Mouse (Mus musculus) liver, adult 2 months (tissue): ENCODE data around the gene Kif1a. TPM values are rescaled to one million over a fixed set of nuclear protein-coding genes. Genes with fewer than 3 reads are reported as not detected.

Experiments
- DNase-seq: peaks from one replicate; pipeline ENCODE4 v3.0.0-alpha.2; 2011; ENCODE audit warnings: low read depth, low spot score; ENCODE audit errors: extremely low read depth
- H3K27ac ChIP-seq: fragments of 200-500 bp; replicated peaks from 2 replicates; pipeline ENCODE4 v1.5.1; 2012; ENCODE audit warnings: low read depth, mild to moderate bottlenecking, control low read depth, inconsistent platforms, low read length; ENCODE audit not compliant: insufficient read depth
- H3K27me3 ChIP-seq: fragments of 200-500 bp; 2 replicates; pipeline ENCODE4 v1.6.1; 2012; ENCODE audit warnings: mild to moderate bottlenecking, moderate library complexity, low read length, inconsistent platforms; ENCODE audit not compliant: control insufficient read depth, insufficient read depth
- H3K36me3 ChIP-seq: fragments of 200-500 bp; 2 replicates; pipeline ENCODE4 v1.6.1; 2012; ENCODE audit warnings: low read length, inconsistent platforms; ENCODE audit not compliant: control insufficient read depth, insufficient read depth
- H3K4me1 ChIP-seq: fragments of 200-500 bp; 2 replicates; pipeline ENCODE4 v1.6.1; 2011; ENCODE audit warnings: low read length; ENCODE audit not compliant: control insufficient read depth, insufficient read depth
- H3K4me3 ChIP-seq: fragments of 200-500 bp; 2 replicates; pipeline ENCODE4 v1.5.1; 2011; ENCODE audit warnings: low read depth, mild to moderate bottlenecking, control low read depth, low read length, moderate library complexity; ENCODE audit not compliant: insufficient read depth
- H3K79me2 ChIP-seq: fragments of 200-500 bp; 2 replicates; pipeline ENCODE4 v1.6.1; 2012; ENCODE audit warnings: inconsistent platforms, mild to moderate bottlenecking, low read length, moderate library complexity; ENCODE audit not compliant: control insufficient read depth, insufficient read depth
- H3K9ac ChIP-seq: fragments of 200-500 bp; 2 replicates; pipeline ENCODE4 v1.6.1; 2012; ENCODE audit warnings: low read depth, mild to moderate bottlenecking, control low read depth, inconsistent platforms, low read length
- CTCF ChIP-seq: fragments of 200-500 bp; IDR thresholded peaks from 2 replicates; pipeline ENCODE4 v1.5.1; 2011; ENCODE audit warnings: low read depth, low read length, control low read depth
- POLR2A ChIP-seq: fragments of 200-500 bp; IDR thresholded peaks from 2 replicates; pipeline ENCODE4 v1.6.1; 2011; ENCODE audit warnings: low read length, control low read depth; ENCODE audit not compliant: insufficient read depth; ENCODE audit errors: extremely low read depth
- WGBS: fragments of 180-500 bp; shearing (Covaris S2); methylation state at CpG from one replicate; pipeline ENCODE4 v1.1.7; 2018; 5-methylcytosine and 5-hydroxymethylcytosine counted together
- polyA plus RNA-seq: library from polyadenylated mRNA; depleted of rRNA; stranded (reverse); fragments of >200 nt; gene quantifications from 2 replicates; pipeline ENCODE4 v1.2.3, GENCODE M21; 2012
- total RNA-seq: library from RNA; depleted of rRNA; stranded (reverse); fragments of >200 nt; gene quantifications from 2 replicates; pipeline ENCODE4 v1.2.3, GENCODE M21; 2014

Kif1a gene
- total and polyA plus RNA-seq, 2 experiments = 0.09 TPM

GRCm38 (mm10) chr1:93046153-93046789, 55.5 kb downstream of the Kif1a start:
- no peaks in the 10 kb centered on the region for H3K4me1 ChIP-seq
- no peak overlapping the region for H3K27ac ChIP-seq
- no peak overlapping the region for H3K4me3 ChIP-seq
- TF ChIP-seq POLR2A = no peak
- no peak for TF ChIP-seq CTCF
- WGBS = 81% methylated on average over 10 of the region's 10 CpGs
- no peaks in the 10 kb centered on the region for H3K79me2 ChIP-seq
- H3K27me3 ChIP-seq = no peaks in the 10 kb centered on the region
- DNase-seq = no peak
- no peaks in the 10 kb centered on the region for H3K36me3 ChIP-seq
- H3K9ac ChIP-seq = no peak overlapping the region

- no peak overlapping the region for H3K9ac ChIP-seq
- no peaks in the 10 kb centered on the region for H3K27me3 ChIP-seq
- no peak for DNase-seq
- 71% methylated on average over 4 of the region's 4 CpGs for WGBS
- H3K36me3 ChIP-seq = no peaks in the 10 kb centered on the region
- H3K27ac ChIP-seq = no peak overlapping the region
- TF ChIP-seq POLR2A = no peak
- no peak for TF ChIP-seq CTCF
- no peaks in the 10 kb centered on the region for H3K79me2 ChIP-seq
- no peak overlapping the region for H3K4me3 ChIP-seq
- no peaks in the 10 kb centered on the region for H3K4me1 ChIP-seq
Observed at GRCm38 (mm10) chr1:93035981-93036380, 65.8 kb downstream of the Kif1a start.

GRCm38 (mm10) chr1:93033989-93034388, 67.8 kb downstream of the Kif1a start:
- H3K4me3 ChIP-seq = no peak overlapping the region
- no peaks in the 10 kb centered on the region for H3K79me2 ChIP-seq
- DNase-seq = no peak
- no peaks in the 10 kb centered on the region for H3K27me3 ChIP-seq
- no peaks in the 10 kb centered on the region for H3K36me3 ChIP-seq
- 64% methylated on average over 8 of the region's 8 CpGs for WGBS
- H3K4me1 ChIP-seq = peaks cover 5% of the 10 kb centered on the region
- TF ChIP-seq CTCF (no peak), POLR2A (no peak)
- no peak overlapping the region for H3K9ac ChIP-seq
- no peak overlapping the region for H3K27ac ChIP-seq

GRCm38 (mm10) chr1:93031199-93031598, 70.6 kb downstream of the Kif1a start:
- peaks cover 5% of the 10 kb centered on the region for H3K4me1 ChIP-seq
- no peak for TF ChIP-seq CTCF
- TF ChIP-seq POLR2A = no peak
- no peak overlapping the region for H3K27ac ChIP-seq
- H3K9ac ChIP-seq = no peak overlapping the region
- H3K79me2 ChIP-seq = no peaks in the 10 kb centered on the region
- 91% methylated on average over 3 of the region's 3 CpGs for WGBS
- H3K36me3 ChIP-seq = no peaks in the 10 kb centered on the region
- no peak for DNase-seq
- no peak overlapping the region for H3K4me3 ChIP-seq
- H3K27me3 ChIP-seq = no peaks in the 10 kb centered on the region

- 12% methylated on average over 2 of the region's 2 CpGs for WGBS
Observed at GRCm38 (mm10) chr1:93030060-93030459, 71.7 kb downstream of the Kif1a start.

GRCm38 (mm10) chr1:93029387-93029786, 72.4 kb downstream of the Kif1a start:
- WGBS = 32% methylated on average over 10 of the region's 10 CpGs
- DNase-seq = peak; percentile 100
- H3K27ac ChIP-seq = no peak overlapping the region
- H3K4me3 ChIP-seq = no peak overlapping the region
- peaks cover 5% of the 10 kb centered on the region for H3K4me1 ChIP-seq
- no peaks in the 10 kb centered on the region for H3K27me3 ChIP-seq
- H3K36me3 ChIP-seq = no peaks in the 10 kb centered on the region
- H3K79me2 ChIP-seq = no peaks in the 10 kb centered on the region
- H3K9ac ChIP-seq = no peak overlapping the region
- TF ChIP-seq POLR2A = no peak
- peak; percentile 80 for TF ChIP-seq CTCF

More at GRCm38 (mm10) chr1:93030060-93030459, 71.7 kb downstream of the Kif1a start:
- Histone ChIP-seq H3K27me3 (no peaks in the 10 kb centered on the region), H3K9ac (no peak overlapping the region), H3K4me3 (no peak overlapping the region), H3K27ac (no peak overlapping the region), H3K4me1 (peaks cover 5% of the 10 kb centered on the region), H3K36me3 (no peaks in the 10 kb centered on the region), H3K79me2 (no peaks in the 10 kb centered on the region)
- TF ChIP-seq CTCF = no peak
- TF ChIP-seq POLR2A = no peak
- peak; percentile 80 for DNase-seq
